Mouse (Mus musculus) liver, adult 2 months (tissue): ENCODE measurements around the gene Acer2. TPM values are rescaled to one million over a fixed set of nuclear protein-coding genes. Genes with fewer than 3 reads are reported as not detected.

ENCODE experiments used
- DNase-seq: peaks from one replicate; pipeline ENCODE4 v3.0.0-alpha.2; 2011; ENCODE audit warnings: low read depth, low spot score; ENCODE audit errors: extremely low read depth
- H3K27ac ChIP-seq: fragments of 200-500 bp; replicated peaks from 2 replicates; pipeline ENCODE4 v1.5.1; 2012; ENCODE audit warnings: low read depth, mild to moderate bottlenecking, control low read depth, inconsistent platforms, low read length; ENCODE audit not compliant: insufficient read depth
- H3K27me3 ChIP-seq: fragments of 200-500 bp; 2 replicates; pipeline ENCODE4 v1.6.1; 2012; ENCODE audit warnings: mild to moderate bottlenecking, moderate library complexity, low read length, inconsistent platforms; ENCODE audit not compliant: control insufficient read depth, insufficient read depth
- H3K36me3 ChIP-seq: fragments of 200-500 bp; 2 replicates; pipeline ENCODE4 v1.6.1; 2012; ENCODE audit warnings: low read length, inconsistent platforms; ENCODE audit not compliant: control insufficient read depth, insufficient read depth
- H3K4me1 ChIP-seq: fragments of 200-500 bp; 2 replicates; pipeline ENCODE4 v1.6.1; 2011; ENCODE audit warnings: low read length; ENCODE audit not compliant: control insufficient read depth, insufficient read depth
- H3K4me3 ChIP-seq: fragments of 200-500 bp; 2 replicates; pipeline ENCODE4 v1.5.1; 2011; ENCODE audit warnings: low read depth, mild to moderate bottlenecking, control low read depth, low read length, moderate library complexity; ENCODE audit not compliant: insufficient read depth
- H3K79me2 ChIP-seq: fragments of 200-500 bp; 2 replicates; pipeline ENCODE4 v1.6.1; 2012; ENCODE audit warnings: inconsistent platforms, mild to moderate bottlenecking, low read length, moderate library complexity; ENCODE audit not compliant: control insufficient read depth, insufficient read depth
- H3K9ac ChIP-seq: fragments of 200-500 bp; 2 replicates; pipeline ENCODE4 v1.6.1; 2012; ENCODE audit warnings: low read depth, mild to moderate bottlenecking, control low read depth, inconsistent platforms, low read length
- CTCF ChIP-seq: fragments of 200-500 bp; IDR thresholded peaks from 2 replicates; pipeline ENCODE4 v1.5.1; 2011; ENCODE audit warnings: low read depth, low read length, control low read depth
- POLR2A ChIP-seq: fragments of 200-500 bp; IDR thresholded peaks from 2 replicates; pipeline ENCODE4 v1.6.1; 2011; ENCODE audit warnings: low read length, control low read depth; ENCODE audit not compliant: insufficient read depth; ENCODE audit errors: extremely low read depth
- WGBS: fragments of 180-500 bp; shearing (Covaris S2); methylation state at CpG from one replicate; pipeline ENCODE4 v1.1.7; 2018; 5-methylcytosine and 5-hydroxymethylcytosine counted together
- polyA plus RNA-seq: library from polyadenylated mRNA; depleted of rRNA; stranded (reverse); fragments of >200 nt; gene quantifications from 2 replicates; pipeline ENCODE4 v1.2.3, GENCODE M21; 2012
- total RNA-seq: library from RNA; depleted of rRNA; stranded (reverse); fragments of >200 nt; gene quantifications from 2 replicates; pipeline ENCODE4 v1.2.3, GENCODE M21; 2014

The Acer2 gene
- total and polyA plus RNA-seq, 2 experiments = 5.6 to 11.5 TPM

- no peak for TF ChIP-seq CTCF
- no peak for TF ChIP-seq POLR2A
- Histone ChIP-seq H3K27me3 (no peaks in the 10 kb centered on the region), H3K27ac (no peak overlapping the region), H3K4me1 (peaks cover 8% of the 10 kb centered on the region; the same call in 1 of the 2 replicates), H3K36me3 (no peaks in the 10 kb centered on the region), H3K79me2 (no peaks in the 10 kb centered on the region), H3K4me3 (no peak overlapping the region), H3K9ac (no peak overlapping the region)
- 55% methylated on average over 2 of the region's 2 CpGs for WGBS
- DNase-seq = no peak
Observed at GRCm38 (mm10) chr4:86882413-86882812, 8.2 kb downstream of the Acer2 start.

DNA sequence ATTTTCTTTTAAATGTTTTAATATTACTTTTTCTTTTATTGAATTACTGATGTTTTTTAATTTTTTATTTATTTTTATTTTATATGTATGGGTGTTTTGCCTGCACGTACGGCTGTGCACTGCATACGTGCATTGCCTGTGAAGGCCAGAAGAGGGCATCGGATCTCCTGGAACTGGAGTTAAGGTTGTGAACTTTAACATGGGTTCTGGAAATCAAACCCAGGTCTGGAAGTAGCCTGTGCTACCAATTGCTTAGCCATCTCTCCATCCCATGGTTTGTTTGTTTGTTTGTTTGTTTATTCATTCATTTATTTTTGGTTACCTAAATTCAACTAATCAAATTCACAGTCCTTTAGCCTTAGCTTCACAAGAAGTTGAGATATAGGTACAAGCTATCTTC, 10.7 kb downstream of the Acer2 start:
- Histone ChIP-seq H3K79me2 (no peaks in the 10 kb centered on the region; the same call in 1 of the 2 replicates), H3K27me3 (no peaks in the 10 kb centered on the region), H3K36me3 (peaks cover 3% of the 10 kb centered on the region; the same call in 1 of the 2 replicates), H3K27ac (no peak overlapping the region), H3K4me3 (no peak overlapping the region), H3K9ac (no peak overlapping the region), H3K4me1 (peaks cover 8% of the 10 kb centered on the region; the same call in 1 of the 2 replicates)
- 44% methylated on average over 4 of the region's 4 CpGs for WGBS
- TF ChIP-seq POLR2A = no peak
- peak; percentile 83 for TF ChIP-seq CTCF
- DNase-seq = peak; percentile 50

- DNase-seq = no peak
- H3K79me2 ChIP-seq = no peaks in the 10 kb centered on the region; the same call in 1 of the 2 replicates
- H3K27me3 ChIP-seq = no peaks in the 10 kb centered on the region
- peaks cover 3% of the 10 kb centered on the region; the same call in 1 of the 2 replicates for H3K36me3 ChIP-seq
- WGBS = 37% methylated on average over 12 of the region's 12 CpGs
- H3K9ac ChIP-seq = peak overlapping the region; percentile 42
- H3K27ac ChIP-seq = peak overlapping the region; percentile 80
- TF ChIP-seq CTCF = no peak
- TF ChIP-seq POLR2A = no peak
- peak overlapping the region; percentile 50 for H3K4me3 ChIP-seq
- peaks cover 8% of the 10 kb centered on the region; the same call in 1 of the 2 replicates for H3K4me1 ChIP-seq
Observed at GRCm38 (mm10) chr4:86885790-86886159, 11.6 kb downstream of the Acer2 start.

DNA sequence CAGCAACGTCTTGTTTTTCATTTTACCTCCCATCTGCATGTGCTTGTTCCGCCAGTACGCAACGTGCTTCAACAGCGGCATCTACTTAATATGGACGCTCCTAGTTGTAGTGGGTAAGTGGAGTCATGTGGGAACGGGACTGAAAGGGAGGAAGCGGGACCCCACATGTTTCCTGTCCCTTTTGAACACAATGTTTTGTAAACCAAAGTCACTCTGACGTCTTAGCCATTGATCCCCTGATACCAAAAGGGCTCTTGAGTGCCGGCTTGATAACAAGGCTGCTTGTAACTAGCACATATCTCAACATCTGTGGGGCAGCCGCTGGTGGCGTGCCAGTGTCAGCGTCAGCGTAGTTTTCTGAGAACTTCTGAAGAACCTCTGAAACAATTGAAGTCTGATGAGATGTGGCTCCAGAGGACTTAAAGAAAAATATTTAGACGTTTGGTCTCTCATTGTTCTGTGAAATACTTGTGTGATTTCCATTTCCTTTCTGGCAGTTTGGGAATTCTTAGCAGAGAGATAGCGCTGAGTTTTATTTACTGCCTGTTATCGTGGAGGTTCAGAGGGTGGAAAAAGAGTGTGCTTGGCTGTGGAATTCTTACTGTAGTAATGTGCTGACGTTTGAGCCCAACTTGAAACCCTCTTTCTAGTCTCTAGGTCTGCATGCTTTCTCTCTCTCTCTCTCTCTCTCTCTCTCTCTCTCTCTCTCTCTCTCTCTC, 12.1 kb downstream of the Acer2 start:
- H3K27me3 ChIP-seq = no peaks in the 10 kb centered on the region
- H3K9ac ChIP-seq = peak overlapping the region; percentile 42
- peak overlapping the region; percentile 50 for H3K4me3 ChIP-seq
- peak; percentile 59 for DNase-seq
- peaks cover 3% of the 10 kb centered on the region; the same call in 1 of the 2 replicates for H3K36me3 ChIP-seq
- 24% methylated on average over 18 of the region's 18 CpGs for WGBS
- H3K79me2 ChIP-seq = no peaks in the 10 kb centered on the region; the same call in 1 of the 2 replicates
- H3K27ac ChIP-seq = peak overlapping the region; percentile 80
- H3K4me1 ChIP-seq = peaks cover 8% of the 10 kb centered on the region; the same call in 1 of the 2 replicates
- TF ChIP-seq CTCF (no peak), POLR2A (no peak)

DNA sequence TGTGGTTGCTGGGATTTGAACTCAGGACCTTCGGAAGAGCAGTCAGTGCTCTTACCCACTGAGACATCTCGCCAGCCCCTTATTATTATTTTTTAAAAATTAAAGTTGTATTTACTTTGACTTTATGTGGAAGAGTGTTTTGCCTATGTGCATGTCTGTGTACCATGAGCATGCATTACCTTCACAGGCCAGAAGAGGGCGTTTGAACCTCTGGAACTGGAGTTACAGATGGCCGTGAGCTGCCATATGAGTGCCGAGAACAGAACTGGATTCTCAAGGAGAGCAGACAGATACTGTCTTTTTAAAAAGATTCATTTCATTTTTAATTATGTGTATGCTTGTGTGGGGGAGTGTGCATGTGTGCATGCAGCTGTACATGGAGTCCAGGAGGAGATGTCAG, 13.7 kb downstream of the Acer2 start:
- no peak for DNase-seq
- Histone ChIP-seq H3K4me1 (peaks cover 8% of the 10 kb centered on the region; the same call in 1 of the 2 replicates), H3K9ac (no peak overlapping the region), H3K79me2 (no peaks in the 10 kb centered on the region; the same call in 1 of the 2 replicates), H3K4me3 (no peak overlapping the region), H3K36me3 (peaks cover 3% of the 10 kb centered on the region; the same call in 1 of the 2 replicates), H3K27ac (no peak overlapping the region), H3K27me3 (no peaks in the 10 kb centered on the region)
- 78% methylated on average over 5 of the region's 5 CpGs for WGBS
- no peak for TF ChIP-seq POLR2A
- peak; percentile 6; the same call in 1 of the 2 replicates for TF ChIP-seq CTCF

DNA sequence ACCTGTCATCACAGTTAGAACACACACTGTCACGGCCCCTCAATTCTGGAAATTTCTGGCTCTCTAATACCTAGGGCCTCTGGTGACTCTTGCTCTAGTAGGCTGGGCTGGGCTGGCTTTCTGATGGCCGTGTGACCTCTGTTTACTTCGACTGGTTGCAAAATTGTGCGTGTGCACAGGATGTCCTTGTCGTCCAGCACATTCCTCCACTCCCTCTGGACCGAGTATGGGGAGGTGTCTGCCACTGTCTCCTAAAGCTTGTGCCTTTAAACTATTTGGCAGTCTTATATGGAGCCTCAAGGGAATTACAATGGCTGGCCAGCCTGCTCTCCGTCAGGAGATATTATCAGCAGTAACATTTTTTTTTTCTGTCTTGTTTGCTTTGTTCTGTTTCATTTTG, 23.2 kb downstream of the Acer2 start:
- H3K4me1 ChIP-seq = peaks cover 19% of the 10 kb centered on the region
- DNase-seq = peak; percentile 94
- TF ChIP-seq CTCF = no peak
- TF ChIP-seq POLR2A = no peak
- no peaks in the 10 kb centered on the region for H3K27me3 ChIP-seq
- peak overlapping the region; percentile 63 for H3K27ac ChIP-seq
- H3K9ac ChIP-seq = no peak overlapping the region
- H3K79me2 ChIP-seq = no peaks in the 10 kb centered on the region
- no peak overlapping the region for H3K4me3 ChIP-seq
- WGBS = 9% methylated on average over 7 of the region's 7 CpGs
- no peaks in the 10 kb centered on the region for H3K36me3 ChIP-seq
